Mouse (Mus musculus) liver, adult 2 months (tissue): ENCODE measurements around the gene 2510039O18Rik.

ENCODE experiments used
- CTCF ChIP-seq: fragments of 200-500 bp; IDR thresholded peaks from 2 replicates; pipeline ENCODE4 v1.5.1; 2011; ENCODE audit warnings: low read depth, low read length, control low read depth
- POLR2A ChIP-seq: fragments of 200-500 bp; IDR thresholded peaks from 2 replicates; pipeline ENCODE4 v1.6.1; 2011; ENCODE audit warnings: low read length, control low read depth; ENCODE audit not compliant: insufficient read depth; ENCODE audit errors: extremely low read depth

GRCm38 (mm10) chr4:147941045-147942020 is 638 bp downstream of the 2510039O18Rik start:
- no peak for TF ChIP-seq CTCF
- TF ChIP-seq POLR2A: no peak
